Mouse (Mus musculus): Measurements from ENCODE around the gene Ankef1. TPM values are rescaled to one million over a fixed set of nuclear protein-coding genes. Genes with fewer than 3 reads are reported as not detected.

Gene Ankef1
- polyA plus RNA-seq, 1 experiment from 2014 or later = 0.11 TPM

DNA sequence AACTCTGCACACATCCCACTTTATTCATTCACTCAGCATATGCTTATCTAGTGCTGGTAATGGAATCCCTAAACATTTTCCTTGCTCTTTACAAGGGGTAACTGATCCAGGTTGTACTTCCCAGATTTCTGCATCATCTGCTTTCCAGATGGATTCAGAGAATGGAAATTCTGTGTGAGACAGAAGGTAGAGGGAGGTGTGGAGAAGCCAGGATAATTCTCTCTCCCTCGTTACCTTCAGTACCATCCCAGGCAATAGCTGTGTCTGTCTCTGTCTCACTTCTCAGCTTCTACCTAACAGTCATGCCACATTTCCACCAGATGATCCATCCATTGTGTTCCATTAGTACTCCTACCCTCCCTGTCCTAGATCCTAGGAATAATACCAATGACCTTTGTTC, 60.6 kb downstream of the Ankef1 start:
- H3K4me1 ChIP-seq (replicated peaks; ENCODE audit: control insufficient read depth, insufficient read depth, low read length) = no peaks in the 10 kb centered on the region
- whole genome bisulfite sequencing = 81% methylated on average over 1 of the region's 1 CpGs
- no peaks in the 10 kb centered on the region for H3K36me3 ChIP-seq (ENCODE audit: control insufficient read depth, insufficient read depth, low read length)
- H3K9me3 ChIP-seq (ENCODE audit: control insufficient read depth, low read length) = no peaks in the 10 kb centered on the region
- no peak overlapping the region for H3K4me2 ChIP-seq
- no peaks in the 10 kb centered on the region for H3K27me3 ChIP-seq (replicated peaks; ENCODE audit: control insufficient read depth, insufficient read depth, low read length)
- no peak for DNase-seq (ENCODE audit: low spot score)
- ATAC-seq (replicated peaks; ENCODE audit: low FRiP score) = no peak
- no peak overlapping the region for H3K4me3 ChIP-seq (ENCODE audit: low read depth, low read length)
- no peak overlapping the region for H3K9ac ChIP-seq (ENCODE audit: low read depth, low read length)
- H3K27ac ChIP-seq (ENCODE audit: low read depth, low read length) = no peak overlapping the region

DNA sequence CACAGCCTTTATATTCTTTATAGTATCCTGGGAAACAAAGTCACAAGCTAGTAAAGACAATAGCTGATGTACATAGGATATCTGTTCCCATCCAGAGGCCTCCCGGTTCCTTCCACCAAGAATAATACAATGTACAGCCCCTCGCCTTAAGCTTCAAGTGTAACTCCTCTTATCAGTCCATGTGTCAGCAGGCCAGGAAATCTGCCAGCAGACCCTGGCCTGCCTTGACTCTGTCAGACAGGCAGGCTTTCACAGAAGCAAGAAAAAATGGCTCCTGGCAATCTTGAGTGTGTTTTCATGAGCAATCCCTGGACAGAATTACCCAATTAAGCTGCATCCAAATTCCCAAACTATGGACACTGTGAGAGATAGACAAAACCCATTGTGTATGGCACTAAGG, 69.1 kb downstream of the Ankef1 start:
- Histone ChIP-seq H3K9ac (ENCODE audit: low read depth, low read length) (no peak overlapping the region), H3K27me3 (replicated peaks; ENCODE audit: control insufficient read depth, insufficient read depth, low read length) (no peaks in the 10 kb centered on the region), H3K9me3 (ENCODE audit: control insufficient read depth, low read length) (no peaks in the 10 kb centered on the region), H3K36me3 (ENCODE audit: control insufficient read depth, insufficient read depth, low read length) (no peaks in the 10 kb centered on the region), H3K27ac (ENCODE audit: low read depth, low read length) (no peak overlapping the region), H3K4me3 (ENCODE audit: low read depth, low read length) (no peak overlapping the region), H3K4me2 (no peak overlapping the region), H3K4me1 (replicated peaks; ENCODE audit: control insufficient read depth, insufficient read depth, low read length) (no peaks in the 10 kb centered on the region)
- DNase-seq (ENCODE audit: low spot score) (no peak), ATAC-seq (replicated peaks; ENCODE audit: low FRiP score) (no peak)
- 63% methylated on average over 2 of the region's 2 CpGs for WGBS

DNA sequence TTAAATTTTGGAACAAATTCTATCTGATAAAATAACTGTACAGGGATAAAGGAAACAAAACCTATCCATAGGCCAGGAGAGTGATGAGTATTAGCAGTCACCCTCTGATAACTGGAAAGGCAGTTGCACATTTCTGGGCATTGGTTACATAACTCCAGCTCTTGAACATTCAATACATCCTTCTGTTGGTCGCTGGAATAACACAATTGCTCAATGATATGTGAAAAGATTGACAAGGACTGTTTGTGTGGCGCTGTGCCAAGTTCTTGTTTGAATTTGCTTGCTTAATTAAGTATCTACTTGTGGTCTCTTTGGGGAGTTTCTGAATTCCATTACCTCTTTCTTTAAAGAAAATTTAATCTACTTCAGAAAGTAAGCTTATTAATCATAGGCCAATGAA, 81.1 kb downstream of the Ankef1 start:
- Histone ChIP-seq H3K4me1 (replicated peaks; ENCODE audit: control insufficient read depth, insufficient read depth, low read length) (no peaks in the 10 kb centered on the region), H3K4me2 (no peak overlapping the region), H3K27me3 (replicated peaks; ENCODE audit: control insufficient read depth, insufficient read depth, low read length) (no peaks in the 10 kb centered on the region), H3K4me3 (ENCODE audit: low read depth, low read length) (no peak overlapping the region), H3K27ac (ENCODE audit: low read depth, low read length) (no peak overlapping the region), H3K9ac (ENCODE audit: low read depth, low read length) (no peak overlapping the region), H3K36me3 (ENCODE audit: control insufficient read depth, insufficient read depth, low read length) (no peaks in the 10 kb centered on the region), H3K9me3 (ENCODE audit: control insufficient read depth, low read length) (no peaks in the 10 kb centered on the region)
- ATAC-seq (replicated peaks; ENCODE audit: low FRiP score) (no peak), DNase-seq (ENCODE audit: low spot score) (no peak)
- 66% methylated on average over 2 of the region's 2 CpGs for WGBS

DNA sequence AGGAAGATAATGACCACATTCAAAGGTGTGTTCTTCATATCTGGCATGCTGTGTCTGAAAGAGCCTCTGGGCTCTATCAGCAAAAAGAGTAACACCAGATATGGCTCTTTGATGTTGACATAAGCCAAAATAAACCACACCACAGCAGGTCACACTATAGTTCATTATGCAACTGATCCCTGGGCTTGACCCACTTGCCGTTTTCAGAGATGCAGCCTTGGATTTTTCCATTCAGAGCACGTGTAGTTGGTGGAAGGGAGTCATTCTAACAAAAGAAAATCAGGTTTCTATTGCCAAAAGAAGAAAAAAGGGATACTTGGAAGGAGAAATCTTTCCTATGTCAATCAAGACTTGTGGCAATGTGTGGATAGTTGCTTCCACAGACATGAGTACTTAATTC, 87.1 kb downstream of the Ankef1 start:
- 35% methylated on average over 2 of the region's 2 CpGs for WGBS
- Histone ChIP-seq H3K36me3 (ENCODE audit: control insufficient read depth, insufficient read depth, low read length) (no peaks in the 10 kb centered on the region), H3K9ac (ENCODE audit: low read depth, low read length) (no peak overlapping the region), H3K27ac (ENCODE audit: low read depth, low read length) (no peak overlapping the region), H3K27me3 (replicated peaks; ENCODE audit: control insufficient read depth, insufficient read depth, low read length) (no peaks in the 10 kb centered on the region), H3K9me3 (ENCODE audit: control insufficient read depth, low read length) (no peaks in the 10 kb centered on the region), H3K4me2 (no peak overlapping the region), H3K4me3 (ENCODE audit: low read depth, low read length) (no peak overlapping the region), H3K4me1 (replicated peaks; ENCODE audit: control insufficient read depth, insufficient read depth, low read length) (no peaks in the 10 kb centered on the region)
- DNase-seq (ENCODE audit: low spot score) (no peak), ATAC-seq (replicated peaks; ENCODE audit: low FRiP score) (no peak)

DNA sequence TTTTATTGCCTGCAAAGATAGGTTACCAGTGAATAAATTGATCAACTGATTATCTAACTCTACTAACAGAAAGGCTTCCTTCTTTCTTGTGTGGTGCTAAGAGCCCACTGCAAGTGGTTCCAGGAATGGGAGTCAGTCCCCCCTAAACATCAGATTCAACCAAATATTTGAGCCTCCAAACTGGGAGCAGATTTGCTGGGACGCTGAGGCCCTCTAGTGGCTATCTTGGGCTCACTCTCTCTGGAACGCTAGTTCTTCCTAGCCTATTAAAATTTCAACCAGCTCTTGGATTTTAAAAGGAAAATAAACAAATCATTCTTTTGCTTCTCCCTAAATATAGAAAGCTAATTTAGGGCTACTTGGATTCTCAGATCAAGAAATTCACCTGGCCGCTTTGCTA, 94.7 kb downstream of the Ankef1 start:
- ATAC-seq (replicated peaks; ENCODE audit: low FRiP score) (no peak; the same call in 1 of the 2 replicates), DNase-seq (ENCODE audit: low spot score) (no peak)
- H3K4me3 ChIP-seq (ENCODE audit: low read depth, low read length) = no peak overlapping the region
- no peak overlapping the region for H3K9ac ChIP-seq (ENCODE audit: low read depth, low read length)
- no peaks in the 10 kb centered on the region for H3K27me3 ChIP-seq (replicated peaks; ENCODE audit: control insufficient read depth, insufficient read depth, low read length)
- H3K27ac ChIP-seq (ENCODE audit: low read depth, low read length) = no peak overlapping the region
- H3K9me3 ChIP-seq (ENCODE audit: control insufficient read depth, low read length) = no peaks in the 10 kb centered on the region
- H3K4me2 ChIP-seq = no peak overlapping the region
- no peaks in the 10 kb centered on the region for H3K36me3 ChIP-seq (ENCODE audit: control insufficient read depth, insufficient read depth, low read length)
- 27% methylated on average over 3 of the region's 3 CpGs for WGBS
- H3K4me1 ChIP-seq (replicated peaks; ENCODE audit: control insufficient read depth, insufficient read depth, low read length) = no peaks in the 10 kb centered on the region

DNA sequence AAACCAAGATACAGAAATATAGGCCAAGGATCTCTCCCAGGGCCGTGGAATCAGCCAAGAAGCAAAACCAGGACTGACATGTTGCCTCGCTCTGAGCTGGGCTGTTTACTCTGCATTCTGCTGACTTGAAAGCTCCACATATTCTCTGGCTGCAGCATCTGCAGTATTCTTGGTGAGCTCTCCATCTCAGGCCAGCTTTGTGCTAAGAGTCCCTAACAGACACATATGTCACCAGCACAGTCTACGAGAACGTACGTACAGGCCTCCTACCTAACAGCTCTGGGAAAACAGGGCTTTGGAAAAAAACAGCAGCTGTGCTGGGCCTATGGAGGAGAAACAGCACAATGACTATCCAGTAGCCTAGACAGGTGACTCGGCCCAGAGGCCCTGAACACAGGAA, 97.0 kb downstream of the Ankef1 start:
- Histone ChIP-seq H3K4me2 (no peak overlapping the region), H3K27ac (ENCODE audit: low read depth, low read length) (no peak overlapping the region), H3K36me3 (ENCODE audit: control insufficient read depth, insufficient read depth, low read length) (no peaks in the 10 kb centered on the region), H3K4me3 (ENCODE audit: low read depth, low read length) (no peak overlapping the region), H3K9me3 (ENCODE audit: control insufficient read depth, low read length) (no peaks in the 10 kb centered on the region), H3K27me3 (replicated peaks; ENCODE audit: control insufficient read depth, insufficient read depth, low read length) (no peaks in the 10 kb centered on the region), H3K4me1 (replicated peaks; ENCODE audit: control insufficient read depth, insufficient read depth, low read length) (no peaks in the 10 kb centered on the region), H3K9ac (ENCODE audit: low read depth, low read length) (no peak overlapping the region)
- no peak for ATAC-seq (replicated peaks; ENCODE audit: low FRiP score)
- WGBS = 75% methylated on average over 6 of the region's 6 CpGs
- no peak for DNase-seq (ENCODE audit: low spot score)

DNA sequence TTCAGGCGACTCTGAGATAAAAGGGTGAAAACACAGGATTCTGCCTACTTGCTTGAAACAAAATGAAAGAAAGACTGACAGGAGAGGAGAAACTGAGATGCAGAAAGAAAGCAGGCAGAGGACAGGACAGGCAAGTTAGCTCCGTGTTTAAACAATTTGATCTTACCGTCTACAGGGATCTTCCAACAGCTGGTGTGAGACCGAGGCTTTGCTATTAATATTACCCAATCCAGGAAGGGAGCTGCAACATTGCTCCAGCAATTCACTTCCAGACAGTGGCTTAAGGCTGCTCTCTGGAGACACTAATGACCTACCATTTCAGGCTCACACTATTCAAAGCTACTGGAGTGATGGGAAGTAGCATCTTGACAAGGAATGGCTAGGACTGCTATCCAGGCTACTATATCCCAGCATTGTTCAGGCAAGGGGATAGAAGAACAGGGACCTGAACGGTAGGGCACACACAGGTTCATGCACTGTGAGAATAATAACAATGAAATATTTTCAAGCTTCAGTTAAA, 99.0 kb downstream of the Ankef1 start:
- no peaks in the 10 kb centered on the region for H3K9me3 ChIP-seq (ENCODE audit: control insufficient read depth, low read length)

DNA sequence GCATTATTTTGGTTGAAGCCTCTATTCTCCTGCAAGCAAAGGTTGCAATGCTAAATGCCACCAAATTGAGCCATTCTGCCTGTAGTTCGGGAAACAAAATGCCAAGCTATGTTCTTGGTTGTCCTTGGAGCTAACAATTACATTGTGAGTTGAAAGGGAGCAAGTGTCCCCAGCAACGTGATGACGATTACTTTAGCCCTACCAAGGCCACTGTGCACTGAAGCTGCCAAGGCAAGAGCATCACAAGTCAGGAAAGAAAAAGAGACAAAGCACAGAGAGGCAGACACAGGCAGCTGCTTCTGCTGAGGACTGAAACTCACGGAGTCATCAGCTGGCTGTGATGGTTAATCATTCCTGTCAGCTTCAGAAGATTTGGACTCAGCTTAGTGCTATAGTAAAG, 99.5 kb downstream of the Ankef1 start:
- Histone ChIP-seq H3K4me3 (ENCODE audit: low read depth, low read length) (no peak overlapping the region), H3K27ac (ENCODE audit: low read depth, low read length) (no peak overlapping the region), H3K9me3 (ENCODE audit: control insufficient read depth, low read length) (no peaks in the 10 kb centered on the region), H3K36me3 (ENCODE audit: control insufficient read depth, insufficient read depth, low read length) (no peaks in the 10 kb centered on the region), H3K9ac (ENCODE audit: low read depth, low read length) (no peak overlapping the region), H3K4me2 (no peak overlapping the region), H3K27me3 (replicated peaks; ENCODE audit: control insufficient read depth, insufficient read depth, low read length) (no peaks in the 10 kb centered on the region), H3K4me1 (replicated peaks; ENCODE audit: control insufficient read depth, insufficient read depth, low read length) (no peaks in the 10 kb centered on the region)
- WGBS = 74% methylated on average over 4 of the region's 4 CpGs
- DNase-seq (ENCODE audit: low spot score) (no peak), ATAC-seq (replicated peaks; ENCODE audit: low FRiP score) (no peak)

More for the DNA sequence above, 99.0 kb downstream of the Ankef1 start:
- no peak overlapping the region for H3K4me3 ChIP-seq (ENCODE audit: low read depth, low read length)
- no peak overlapping the region for H3K27ac ChIP-seq (ENCODE audit: low read depth, low read length)
- no peak overlapping the region for H3K4me2 ChIP-seq
- no peak for DNase-seq (ENCODE audit: low spot score)
- 82% methylated on average over 5 of the region's 5 CpGs for WGBS
- no peaks in the 10 kb centered on the region for H3K27me3 ChIP-seq (replicated peaks; ENCODE audit: control insufficient read depth, insufficient read depth, low read length)
- no peaks in the 10 kb centered on the region for H3K4me1 ChIP-seq (replicated peaks; ENCODE audit: control insufficient read depth, insufficient read depth, low read length)
- no peak overlapping the region for H3K9ac ChIP-seq (ENCODE audit: low read depth, low read length)
- no peaks in the 10 kb centered on the region for H3K36me3 ChIP-seq (ENCODE audit: control insufficient read depth, insufficient read depth, low read length)
- no peak for ATAC-seq (replicated peaks; ENCODE audit: low FRiP score)
